Mouse (Mus musculus) spleen, postnatal 4 days (tissue): ENCODE measurements around the gene Spi1.
A peak's percentile ranks its signal among the peaks of the same experiment; 100 is the strongest.
"Not testable (repeated sequence)": the region's sequence is repeated elsewhere in the genome, so short reads cannot be mapped to it uniquely, and the experiment has no call there.

Source experiments
- DNase-seq, 2 experiments: peaks; one replicate each; pipeline ENCODE4 v3.0.0; 2022; ENCODE audit warnings: low spot score in 2 of 2

The Spi1 gene

DNA sequence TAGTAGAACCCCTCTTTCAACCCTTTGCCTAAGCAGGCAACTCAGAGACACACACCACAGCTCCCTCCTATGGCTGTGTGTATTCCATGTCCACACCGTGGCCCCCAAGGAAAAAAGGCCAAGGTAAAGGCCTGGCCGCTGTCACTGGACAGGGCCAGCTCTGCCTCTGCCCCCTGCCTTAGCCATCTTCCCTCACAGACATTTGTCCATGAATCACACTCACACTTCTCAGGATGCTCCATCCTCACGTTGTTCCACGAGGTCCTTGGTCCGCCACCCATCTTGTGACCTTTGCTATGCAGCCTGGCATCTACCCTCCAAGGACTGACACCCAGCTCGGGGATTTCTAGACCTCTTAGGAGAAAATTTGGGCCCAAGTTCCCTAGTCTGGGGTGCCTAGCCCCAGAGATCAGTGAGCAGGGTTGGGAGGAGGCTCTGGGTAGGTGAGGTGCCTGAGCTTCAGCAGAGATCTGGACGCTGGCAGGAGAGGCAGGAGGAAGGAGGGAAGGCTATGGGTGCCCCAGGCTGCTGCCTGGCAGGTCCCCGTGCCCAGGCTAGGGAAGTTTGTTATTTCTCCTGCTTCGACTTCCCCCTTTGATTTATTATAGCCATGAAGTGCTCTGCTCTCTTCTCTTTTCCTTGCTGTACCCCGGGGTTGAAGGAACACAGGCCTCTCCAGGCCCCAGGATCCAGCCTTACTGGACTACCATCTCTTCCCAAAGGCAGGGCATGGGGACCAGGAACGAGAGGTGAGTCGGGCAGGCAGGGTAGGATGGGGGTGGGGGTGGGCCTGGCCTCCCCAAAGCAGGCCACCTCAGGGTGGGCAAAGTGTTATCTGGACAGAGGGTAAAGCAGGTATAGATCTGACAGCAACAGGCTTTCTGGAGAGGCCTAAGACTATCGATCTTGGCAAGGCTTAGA is at the start of gene Spi1:
Spi1 (plus strand) TSS at position 616 of the 921 bp plus-strand sequence.
- DNase-seq, result peak in 1 of 2 experiments; percentile 68

DNA sequence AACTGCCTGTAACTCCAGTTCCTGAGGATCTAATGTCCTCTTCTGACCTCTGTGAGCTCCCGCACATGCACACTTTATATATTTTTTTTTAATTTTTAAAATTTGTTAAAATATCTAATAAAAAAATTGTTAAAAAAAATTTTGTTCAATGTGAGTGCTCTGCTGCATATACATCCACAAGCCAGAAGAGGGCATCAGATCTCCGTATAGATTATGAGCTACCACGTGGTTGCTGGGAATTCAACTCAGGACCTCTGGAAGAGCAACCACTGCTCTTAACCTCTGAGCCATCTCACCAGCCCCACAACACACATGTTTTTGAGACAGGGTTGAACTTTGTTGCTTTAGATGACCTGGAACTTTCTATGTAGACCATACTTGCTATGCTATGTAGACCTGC is 49.2 kb upstream of the Spi1 start:
- no peak for DNase-seq

DNA sequence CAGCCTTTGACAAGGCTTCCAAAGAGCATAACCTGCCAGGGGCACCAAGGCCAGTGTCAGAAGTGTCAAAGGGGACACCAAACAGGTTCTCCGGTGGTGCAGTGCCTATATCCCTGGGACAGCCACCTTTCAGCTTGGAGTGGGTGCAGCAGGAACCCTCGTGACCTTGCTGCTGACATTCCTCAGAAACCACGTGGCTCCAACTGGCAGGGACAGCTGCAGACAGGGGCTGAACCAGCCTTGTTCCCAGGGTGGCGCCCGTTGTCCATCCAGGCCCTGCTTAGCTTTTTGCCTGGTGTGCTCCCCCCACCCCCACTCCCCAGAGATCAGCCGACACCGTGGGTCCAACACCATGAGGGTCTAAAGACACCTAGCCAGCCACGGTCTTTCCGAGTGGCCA is 46.8 kb upstream of the Spi1 start, which contains the start of gene Rapsn:
Rapsn (plus strand) TSS at position 236 of the 400 bp plus-strand sequence.
- no peak for DNase-seq

DNA sequence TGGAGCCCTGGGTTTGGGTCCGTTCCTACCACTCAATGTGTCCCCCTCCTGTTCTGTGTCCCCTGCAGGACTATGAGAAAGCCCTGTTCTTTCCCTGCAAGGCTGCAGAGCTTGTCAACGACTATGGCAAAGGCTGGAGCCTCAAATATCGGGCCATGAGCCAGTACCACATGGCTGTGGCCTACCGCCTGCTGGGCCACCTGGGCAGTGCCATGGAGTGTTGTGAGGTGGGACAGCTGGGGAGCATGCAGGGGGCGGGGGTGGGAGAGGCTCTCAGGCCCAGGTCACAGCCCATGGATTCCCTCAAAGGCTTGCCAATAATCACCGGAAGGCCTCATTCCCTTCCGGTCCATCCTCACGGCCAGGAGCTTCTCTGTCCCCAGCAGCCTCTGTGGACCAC is 40.4 kb upstream of the Spi1 start:
- DNase-seq, result no peak

DNA sequence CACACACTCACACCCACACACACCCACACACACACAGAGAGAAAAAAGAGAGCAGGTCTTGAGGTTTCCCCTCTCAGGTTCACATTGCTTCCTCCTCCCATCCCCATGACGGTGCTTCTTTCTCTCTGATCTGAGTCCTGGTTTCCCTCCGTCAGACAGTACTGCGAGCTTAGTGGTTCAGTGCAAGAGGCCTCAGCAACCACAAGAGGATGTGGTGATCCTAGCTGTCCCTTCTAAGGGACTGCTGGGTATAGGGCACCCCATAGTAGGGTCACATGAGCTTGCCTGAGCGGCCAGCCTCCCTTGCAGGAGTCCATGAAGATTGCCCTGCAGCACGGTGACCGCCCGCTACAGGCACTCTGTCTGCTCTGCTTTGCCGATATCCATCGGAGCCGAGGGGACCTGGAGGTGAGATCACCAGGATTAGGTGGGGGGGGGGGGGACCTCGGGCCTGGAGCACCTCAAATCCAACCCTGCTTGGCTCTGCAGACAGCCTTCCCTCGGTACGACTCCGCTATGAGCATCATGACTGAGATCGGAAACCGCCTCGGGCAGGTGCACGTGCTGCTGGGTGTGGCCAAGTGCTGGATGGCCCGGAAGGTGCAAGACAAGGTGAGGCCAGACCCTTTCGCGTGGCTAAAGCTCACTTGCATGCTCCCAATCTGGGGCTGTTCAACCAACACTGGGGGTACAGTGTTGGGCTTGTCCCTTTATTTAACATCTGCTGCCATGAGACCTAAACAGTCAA is 39.4 kb upstream of the Spi1 start:
- DNase-seq, result no peak

DNA sequence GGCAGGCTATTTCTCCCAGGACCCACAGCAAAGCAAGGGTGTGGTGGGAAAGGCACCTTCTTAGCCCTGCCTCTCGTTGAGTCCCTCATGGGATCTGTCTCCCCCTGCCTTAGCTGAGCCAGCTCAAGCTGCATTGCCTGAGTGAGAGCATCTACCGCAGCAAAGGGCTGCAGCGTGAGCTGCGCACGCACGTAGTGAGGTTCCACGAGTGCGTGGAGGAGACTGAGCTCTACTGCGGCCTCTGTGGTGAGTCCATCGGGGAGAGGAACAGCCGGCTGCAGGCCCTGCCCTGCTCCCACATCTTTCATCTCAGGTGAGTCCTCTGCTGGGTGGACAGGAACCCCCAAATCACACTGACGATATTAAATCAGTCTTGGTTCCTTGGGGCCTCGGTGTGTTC is 37.5 kb upstream of the Spi1 start:
- DNase-seq, result no peak

DNA sequence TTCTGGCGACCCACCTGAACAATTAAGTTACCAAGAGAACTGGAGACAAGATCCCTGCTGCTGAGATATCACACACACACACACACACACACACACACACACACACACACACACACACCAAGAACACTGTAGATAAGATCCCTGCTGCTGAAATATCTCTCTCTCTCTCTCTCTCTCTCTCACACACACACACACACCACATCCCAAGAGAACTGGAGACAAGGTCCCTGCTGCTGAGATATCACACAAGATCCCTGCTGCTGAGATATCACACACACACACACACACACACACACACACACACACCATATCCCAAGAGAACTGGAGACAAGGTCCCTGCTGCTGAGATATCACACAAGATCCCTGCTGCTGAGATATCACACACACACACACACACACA is 36.4 kb upstream of the Spi1 start:
- not testable (repeated sequence) for DNase-seq

DNA sequence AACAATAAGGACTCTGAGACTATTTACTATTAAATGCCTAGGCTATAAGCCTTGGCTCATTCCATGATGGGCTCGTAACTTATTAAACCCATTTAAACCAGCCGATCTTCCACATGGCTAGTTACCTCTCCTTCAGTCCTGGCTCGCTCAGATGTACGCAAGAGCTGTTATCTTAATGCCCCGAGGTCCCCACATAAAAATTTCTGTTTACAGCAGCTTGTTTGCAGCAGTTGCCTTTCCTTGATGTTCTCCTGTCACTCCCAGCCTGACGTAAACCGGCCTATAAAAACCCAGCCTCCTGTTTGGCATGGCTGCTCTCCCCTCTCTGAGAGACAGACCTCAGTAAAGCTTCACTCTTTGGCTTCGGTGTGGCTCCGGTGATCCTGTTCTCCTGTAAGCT is 34.8 kb upstream of the Spi1 start:
- DNase-seq, result no peak

DNA sequence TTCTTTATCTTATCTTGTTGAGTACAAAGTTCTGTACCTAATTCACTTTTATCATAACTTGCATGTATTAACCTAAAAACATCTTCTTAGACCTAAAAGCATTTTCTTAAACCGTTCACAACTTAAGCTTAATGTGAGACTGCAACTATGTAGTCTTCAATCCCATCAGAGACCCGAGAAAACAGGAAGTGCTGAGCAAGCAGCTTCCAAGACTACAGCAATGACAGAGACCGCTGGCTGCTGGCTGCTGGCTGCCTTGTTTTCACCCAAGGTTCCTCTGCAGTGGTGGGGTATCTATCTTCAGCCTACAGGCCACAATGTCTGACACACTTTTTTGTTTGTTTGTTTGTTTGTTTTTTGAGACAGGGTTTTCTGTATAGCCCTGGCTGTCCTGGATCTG is 30.3 kb upstream of the Spi1 start:
- DNase-seq, result no peak

DNA sequence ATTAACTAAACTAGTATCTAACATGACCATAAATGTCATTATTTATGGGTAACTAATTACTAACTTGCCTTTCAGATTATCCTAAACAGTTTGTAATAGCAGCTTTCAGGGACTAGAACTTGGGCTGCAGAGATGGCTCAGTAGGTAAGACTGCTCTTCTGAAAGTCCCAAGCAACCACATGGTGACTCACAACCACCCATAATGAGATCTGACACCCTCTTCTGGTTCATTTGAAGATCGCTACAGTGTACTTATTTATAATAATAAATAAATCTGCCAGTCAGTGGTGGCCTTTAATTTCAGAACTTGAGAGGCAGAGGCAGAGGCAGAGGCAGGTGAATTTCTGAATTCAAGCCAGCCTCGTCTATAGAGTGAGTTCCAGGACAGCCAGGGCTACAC is 29.4 kb upstream of the Spi1 start:
- DNase-seq, result no peak

DNA sequence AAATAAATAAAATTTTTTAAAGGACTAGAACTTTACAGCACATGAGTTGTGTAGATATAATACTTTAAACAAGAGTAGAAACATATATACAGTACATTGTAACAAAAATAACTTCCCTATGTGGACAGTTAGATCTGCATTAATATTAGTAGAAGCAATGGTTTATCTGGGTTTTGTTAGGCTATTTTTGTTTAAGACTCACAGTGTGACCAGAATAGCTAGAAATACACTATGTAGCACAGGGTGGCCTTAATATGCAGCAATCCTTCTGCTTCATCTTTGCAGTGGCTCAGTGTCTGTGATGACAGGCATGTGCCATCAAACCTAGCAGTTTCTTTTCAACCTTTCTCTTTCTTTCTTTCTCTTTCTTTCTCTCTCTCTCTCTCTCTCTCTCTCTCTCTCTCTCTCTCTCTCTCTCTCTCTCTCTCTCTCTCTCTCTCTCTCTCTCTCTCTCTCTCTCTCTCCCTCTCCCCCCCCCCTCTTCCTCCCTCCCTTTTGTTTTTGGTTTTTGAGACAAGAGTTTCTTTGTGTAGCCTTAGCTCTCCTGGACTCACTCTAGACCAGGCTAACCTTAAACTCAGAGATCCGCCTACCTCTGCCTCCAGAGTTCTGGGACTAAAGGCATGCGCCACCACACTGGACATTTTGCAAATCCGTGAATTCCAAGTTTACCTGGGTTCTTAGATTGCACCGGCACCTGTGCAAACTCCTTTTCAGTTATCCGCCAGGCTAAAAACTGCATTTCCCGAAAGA is 28.8 kb upstream of the Spi1 start:
- DNase-seq, result no peak

DNA sequence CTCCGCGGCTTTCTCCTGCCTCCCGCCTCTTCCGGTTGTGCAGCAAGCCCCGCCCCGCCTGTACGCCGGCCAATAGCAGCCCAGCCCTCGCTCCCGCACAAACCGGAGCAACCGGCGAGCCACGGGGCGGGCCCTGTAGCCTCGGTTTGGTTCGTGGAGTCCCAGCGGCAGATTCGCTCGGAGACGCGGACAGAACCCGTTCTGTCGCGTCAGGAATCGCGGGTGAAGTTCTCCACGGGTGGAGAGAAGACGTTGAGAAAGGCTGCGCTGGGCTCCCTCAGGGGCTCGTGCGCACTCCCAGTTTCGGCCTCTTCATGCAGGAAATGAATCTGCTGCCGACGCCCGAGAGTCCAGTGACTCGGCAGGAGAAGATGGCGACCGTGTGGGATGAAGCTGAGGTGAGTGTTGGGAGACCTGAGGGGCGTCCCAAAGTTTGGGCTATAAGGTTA is 28.2 kb upstream of the Spi1 start, which contains the start of gene Psmc3:
Psmc3 (plus strand) TSS at position 76 of the 449 bp plus-strand sequence.
- peak; percentile 97 to 98 for DNase-seq

DNA sequence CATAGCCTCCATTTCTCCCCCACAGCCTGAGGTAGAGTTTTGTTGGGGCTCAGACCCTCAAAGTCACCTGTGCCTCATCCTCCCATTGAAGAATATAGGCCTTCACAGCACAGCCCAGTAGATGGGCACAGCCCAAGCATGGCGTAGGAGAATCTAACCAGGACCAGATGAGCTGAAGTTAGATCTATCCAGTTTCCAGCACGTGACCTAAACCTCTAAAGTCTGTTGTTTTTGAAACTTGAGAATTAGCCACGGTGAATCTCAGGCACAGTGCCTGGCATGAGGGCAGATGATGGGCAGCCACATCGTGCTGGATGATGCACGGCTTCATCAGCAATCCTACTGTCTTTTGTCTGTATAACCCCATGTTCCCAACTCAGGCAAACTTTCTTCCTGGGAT is 23.8 kb upstream of the Spi1 start:
- DNase-seq, result no peak

DNA sequence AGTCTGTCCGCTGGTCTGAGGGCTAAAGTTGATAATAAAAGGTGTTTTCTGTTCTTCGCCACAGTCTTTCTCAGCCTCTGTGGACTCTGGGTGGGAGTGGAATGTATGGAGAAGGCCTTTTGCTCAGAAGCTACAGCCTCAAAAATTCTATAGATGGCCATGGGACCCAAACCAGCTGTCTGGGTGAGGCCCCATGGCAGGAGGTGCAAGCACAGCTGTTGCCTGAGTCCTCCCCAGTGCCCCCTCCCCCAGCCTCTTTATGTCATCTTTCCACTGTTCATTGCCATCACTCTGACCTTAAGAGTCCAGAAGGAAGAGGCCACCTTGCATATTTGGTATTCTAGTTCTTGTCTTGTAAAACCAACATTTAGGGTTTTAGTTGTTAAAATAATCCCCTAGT is 22.8 kb upstream of the Spi1 start:
- DNase-seq, result no peak

DNA sequence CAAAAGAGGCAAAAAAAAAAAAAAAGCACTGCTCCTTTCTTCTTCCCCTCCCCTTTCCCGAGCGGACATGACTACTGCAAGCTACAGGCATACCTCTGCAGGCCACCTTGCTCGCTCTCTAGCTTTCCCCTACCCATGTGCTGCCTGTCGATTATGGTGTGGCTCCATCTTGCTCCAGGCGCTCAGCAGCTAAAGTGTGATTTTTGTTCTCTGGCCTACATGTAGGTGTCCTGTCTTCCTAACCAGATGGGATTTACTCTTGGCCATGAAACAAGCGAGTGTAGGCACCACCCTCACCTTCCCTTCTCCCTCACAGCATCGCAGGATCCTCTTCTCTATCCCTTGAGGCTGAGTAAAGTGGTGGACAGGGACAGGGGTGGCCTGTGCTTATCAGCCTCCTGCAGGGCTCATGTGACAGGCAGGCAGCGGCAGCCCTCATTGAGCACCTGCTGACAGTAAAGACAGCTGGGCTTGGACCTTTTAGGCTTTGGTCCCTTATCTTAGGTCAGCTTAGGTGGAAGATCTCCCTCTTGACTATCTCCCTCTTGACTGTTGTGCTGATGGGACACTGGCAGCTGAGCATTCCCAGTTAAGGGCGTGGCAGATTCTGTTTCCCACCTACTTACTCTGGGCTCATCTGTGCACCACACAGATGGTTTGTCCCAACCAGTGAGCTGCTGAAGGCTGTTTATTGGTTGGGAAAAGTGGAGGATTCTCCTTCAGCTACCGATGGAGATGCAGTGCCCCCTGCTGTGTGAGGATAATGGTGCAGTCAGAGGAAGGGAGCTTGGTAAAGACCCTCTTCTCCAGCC is 21.4 kb upstream of the Spi1 start:
- DNase-seq, result peak in 1 of 2 experiments; percentile 66

DNA sequence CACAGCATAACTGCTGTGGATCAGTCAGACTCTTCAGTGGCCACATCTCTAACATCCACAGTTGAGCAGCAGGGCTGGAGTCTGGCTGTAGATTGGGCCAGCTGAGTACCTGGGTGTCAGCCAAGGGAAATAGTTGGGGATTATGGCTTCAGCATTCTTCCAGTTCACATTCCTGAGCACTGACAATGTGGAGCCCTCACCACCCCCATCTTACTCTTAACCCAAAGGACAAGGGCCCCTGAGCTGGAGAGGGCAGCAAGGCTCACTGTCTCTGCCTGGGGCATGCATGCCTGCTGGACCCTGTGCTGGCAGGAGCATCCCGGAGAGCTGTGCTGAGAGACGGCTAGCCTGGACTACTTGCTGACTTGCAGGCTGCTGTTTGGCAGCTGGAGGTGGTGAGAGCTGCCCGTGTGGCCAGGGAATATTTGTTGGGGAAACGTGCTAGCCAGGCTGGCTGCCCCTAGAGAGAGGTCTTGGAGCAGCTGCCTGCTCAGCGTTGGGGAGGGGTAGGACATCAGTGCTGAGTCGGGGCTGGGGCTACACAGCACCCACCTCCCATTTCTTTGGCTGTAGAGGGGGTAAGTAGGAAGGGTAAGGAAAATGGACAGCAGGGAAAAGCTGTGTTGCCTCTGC is 20.2 kb upstream of the Spi1 start:
- DNase-seq, result peak in 1 of 2 experiments; percentile 62

DNA sequence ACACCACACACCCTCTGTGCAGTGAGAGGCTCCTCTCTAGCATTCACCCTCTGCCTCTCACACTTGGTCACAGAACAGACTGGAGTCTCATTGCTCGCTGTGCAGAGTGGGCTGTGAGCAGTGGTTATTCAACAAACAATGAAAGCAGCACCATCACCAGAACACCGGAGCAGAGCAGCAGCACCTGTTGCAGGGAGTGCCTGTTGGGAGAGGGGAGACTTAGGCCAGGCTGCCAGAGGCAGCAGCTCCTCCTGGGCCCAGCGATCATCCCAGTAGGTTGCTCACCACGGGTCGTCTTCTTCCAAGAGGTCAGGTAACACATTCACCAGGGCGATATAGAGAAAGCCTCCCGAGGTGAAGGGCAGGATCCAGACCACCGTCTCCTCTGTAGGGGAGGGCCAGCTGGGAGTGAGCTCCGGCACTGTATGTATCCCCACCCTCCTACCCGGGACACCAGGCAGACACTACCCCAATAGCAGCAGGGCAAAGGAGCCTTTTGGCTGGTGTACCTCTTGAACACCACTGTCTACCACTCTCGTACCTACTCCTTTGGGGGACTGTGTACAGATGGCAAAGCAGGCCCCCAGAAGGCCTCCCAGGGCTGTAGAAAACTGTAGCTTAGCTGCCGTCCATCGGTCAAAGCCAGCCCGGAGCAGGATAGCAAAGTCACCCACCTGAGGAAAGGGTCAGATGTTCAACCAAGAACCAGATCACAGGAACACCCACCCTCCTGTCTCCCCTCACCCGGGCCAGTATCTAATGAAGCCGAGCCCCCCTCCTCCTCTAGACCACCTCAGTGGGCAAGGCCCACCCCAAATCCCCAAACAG is 19.2 kb upstream of the Spi1 start:
- DNase-seq, result peak in 1 of 2 experiments; percentile 58

DNA sequence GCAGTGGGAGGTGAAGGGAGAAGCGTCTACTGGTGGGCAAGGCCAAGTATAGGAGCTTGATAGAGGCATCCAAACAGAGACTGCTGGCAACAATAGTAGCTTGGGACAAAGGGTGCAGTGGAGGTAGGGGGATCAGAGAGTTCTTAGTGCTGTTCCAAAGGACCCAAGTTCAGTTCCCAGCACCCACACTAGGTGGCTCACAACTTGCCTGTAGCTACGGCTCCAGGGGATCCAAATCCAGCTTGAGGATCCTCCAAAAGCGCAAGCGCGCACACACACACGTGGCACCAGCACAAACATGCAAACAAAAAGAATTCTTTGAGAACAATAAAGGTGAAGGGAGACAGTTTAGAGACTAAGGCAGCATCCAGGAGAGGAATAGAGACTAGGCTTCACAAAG is 18.0 kb upstream of the Spi1 start:
- no peak for DNase-seq

DNA sequence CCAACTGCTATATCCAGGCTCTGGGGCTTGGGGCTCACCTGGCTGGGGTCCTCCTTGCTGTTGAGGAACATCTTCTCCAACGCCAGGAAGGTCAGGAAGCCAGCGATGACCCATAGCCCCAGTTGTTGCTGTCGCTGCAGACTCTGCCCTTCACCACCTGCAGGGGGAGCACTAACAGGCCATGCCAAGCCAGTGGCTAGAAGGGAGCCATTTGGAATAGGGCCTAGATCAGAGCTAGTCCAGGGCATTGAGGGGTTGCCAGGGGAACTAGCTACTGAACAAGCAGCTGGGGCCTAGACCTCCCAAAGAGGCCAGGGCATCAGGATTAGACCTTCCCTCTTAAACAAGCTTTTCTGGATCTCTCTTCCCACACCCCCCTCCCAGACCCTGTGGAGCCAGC is 16.6 kb upstream of the Spi1 start:
- DNase-seq, result peak; percentile 56 to 84

DNA sequence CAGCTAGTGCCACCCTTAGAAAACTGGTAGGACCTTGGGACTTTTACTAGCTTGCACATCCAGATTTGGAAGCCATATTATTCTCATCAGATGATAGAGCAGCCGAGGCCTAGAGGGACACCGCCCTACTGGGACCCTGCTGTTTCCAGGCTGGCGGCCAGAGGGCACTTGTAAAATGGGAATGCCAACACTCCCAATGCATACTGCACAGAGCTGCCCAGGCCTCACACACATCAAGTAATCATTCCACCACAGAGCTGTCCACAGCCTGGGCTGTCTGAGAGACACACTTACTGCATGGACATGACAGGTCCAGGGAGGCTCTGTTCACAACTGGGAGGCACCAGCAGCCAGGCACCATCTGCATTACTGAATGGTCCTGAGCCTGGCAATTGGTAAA is 15.7 kb upstream of the Spi1 start:
- no peak for DNase-seq
